Mouse (Mus musculus) urinary bladder, postnatal 4 days (tissue): ENCODE results near the gene Saa3.
"Not testable (repeated sequence)": the region's sequence is repeated elsewhere in the genome, so short reads cannot be mapped to it uniquely, and the experiment has no call there.

Experiments
- DNase-seq, 2 experiments: peaks; one replicate each; pipeline ENCODE4 v3.0.0; 2021 to 2022; ENCODE audit warnings: low spot score in 2 of 2

The Saa3 gene

DNA sequence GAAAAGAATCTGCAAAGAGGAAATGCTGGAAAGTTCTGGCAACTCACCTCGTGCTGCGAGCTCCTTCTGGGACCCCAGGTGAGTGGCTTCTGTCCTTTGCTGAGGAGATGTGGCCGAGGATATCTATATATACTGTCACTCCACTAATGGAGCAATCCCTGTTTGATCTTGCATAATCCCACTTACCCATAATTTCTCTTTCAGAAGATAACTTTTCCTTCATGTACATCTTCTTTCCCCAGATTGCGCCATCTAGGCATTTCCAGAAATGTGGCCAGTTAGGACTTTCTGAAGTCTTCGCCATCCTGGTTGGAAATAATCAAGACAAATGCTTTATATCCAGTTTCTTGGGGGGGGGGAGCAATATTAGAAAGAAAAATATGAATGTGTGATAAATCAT, at the start of gene Saa3:
Saa3 (minus strand) TSS at position 101 of the 400 bp plus-strand sequence.
- DNase-seq, result no peak

DNA sequence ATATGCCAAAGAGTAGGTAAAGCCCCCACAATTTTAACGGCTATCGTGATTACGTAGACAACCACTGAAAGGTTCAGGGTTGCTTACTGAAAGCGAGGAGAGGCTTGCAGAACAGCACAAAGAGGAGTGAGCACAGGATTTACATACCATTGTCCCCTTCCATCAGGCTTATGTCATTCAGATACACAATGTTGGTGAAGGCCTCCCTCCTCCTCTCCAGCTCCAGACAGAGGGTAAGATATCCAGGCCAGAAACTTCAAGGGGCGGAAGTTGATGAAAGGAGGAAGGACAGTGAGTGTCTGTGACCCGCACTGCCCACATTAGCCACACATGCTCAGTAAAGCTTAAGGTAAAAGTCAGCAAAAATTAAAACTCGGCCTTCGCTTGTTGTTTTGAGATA, 49.2 kb upstream of the Saa3 start:
- no peak for DNase-seq

DNA sequence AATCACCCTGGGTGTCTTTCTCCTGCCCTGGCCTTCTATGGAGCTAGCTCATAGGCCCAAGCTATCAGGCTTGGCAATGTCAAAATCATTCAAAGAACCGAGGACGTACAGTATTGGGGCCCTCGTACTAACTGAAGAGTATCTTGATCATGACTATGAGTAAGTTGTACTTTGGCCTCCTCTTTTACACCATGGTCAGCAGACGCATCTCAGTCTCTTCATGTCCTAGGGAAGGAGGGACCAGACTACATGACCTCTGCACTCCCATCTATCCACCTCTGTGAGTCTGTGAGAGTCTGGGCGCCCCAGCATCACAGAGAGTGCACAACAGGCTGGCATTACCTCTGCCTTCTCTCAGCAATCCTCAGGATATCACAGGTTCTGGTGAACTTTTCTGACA, 47.1 kb upstream of the Saa3 start:
- DNase-seq, result no peak

DNA sequence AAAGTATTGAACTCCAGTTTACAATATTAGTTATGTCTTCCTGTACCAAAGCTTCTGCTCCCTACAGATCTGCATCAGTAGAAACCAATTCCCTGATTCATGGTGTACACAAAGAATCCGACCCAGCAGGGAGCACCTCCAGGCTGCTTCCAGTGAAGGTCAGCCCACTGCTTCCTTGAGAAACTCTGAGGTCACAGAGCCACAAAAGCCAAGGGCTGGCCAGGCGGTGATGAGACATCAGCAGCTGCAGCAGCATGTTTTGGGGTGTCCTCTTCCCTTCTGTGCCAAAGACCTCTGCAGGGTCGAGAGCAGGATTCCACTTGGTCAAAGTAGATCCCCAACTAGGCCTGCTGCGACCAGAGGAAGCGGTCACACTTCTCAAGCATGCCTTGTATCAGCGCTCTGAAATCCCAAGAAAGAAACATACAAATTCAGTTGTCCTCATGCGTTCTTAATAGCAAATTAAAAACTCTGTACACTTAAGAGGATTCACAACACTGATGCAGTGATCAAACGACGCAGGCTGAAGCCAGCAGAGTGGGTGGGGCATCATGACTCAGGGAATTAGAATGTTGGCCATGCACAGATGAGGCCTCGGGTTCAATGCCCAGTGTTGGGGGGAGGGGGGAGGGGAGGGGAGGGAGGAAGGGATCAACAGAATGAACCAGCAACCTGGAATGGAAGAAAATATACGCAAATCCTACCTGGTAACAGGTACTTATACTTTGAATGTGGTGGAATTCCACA, 45.7 kb upstream of the Saa3 start:
- DNase-seq, result no peak

DNA sequence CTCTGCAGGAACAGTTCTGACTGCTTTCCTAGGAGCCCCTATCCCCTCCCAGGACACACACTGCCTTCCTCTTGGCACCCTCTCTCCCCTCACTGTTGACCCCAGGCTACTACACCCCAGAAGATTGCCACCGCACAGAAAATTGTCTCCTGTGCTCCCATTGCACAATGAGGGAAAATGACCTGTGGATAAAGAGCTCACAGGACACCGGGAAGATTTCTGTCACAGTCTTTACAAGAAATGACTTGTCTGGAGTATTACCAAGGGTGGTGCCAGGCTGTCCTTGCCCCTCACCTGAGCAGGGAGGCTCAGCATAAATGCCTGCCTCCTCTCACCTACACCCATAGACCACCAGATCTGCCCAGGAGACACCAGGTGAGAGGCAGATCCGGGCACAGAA, 36.0 kb upstream of the Saa3 start, which contains the start of gene Saa2:
Saa2 (plus strand) TSS at position 301 of the 400 bp plus-strand sequence.
- no peak for DNase-seq

DNA sequence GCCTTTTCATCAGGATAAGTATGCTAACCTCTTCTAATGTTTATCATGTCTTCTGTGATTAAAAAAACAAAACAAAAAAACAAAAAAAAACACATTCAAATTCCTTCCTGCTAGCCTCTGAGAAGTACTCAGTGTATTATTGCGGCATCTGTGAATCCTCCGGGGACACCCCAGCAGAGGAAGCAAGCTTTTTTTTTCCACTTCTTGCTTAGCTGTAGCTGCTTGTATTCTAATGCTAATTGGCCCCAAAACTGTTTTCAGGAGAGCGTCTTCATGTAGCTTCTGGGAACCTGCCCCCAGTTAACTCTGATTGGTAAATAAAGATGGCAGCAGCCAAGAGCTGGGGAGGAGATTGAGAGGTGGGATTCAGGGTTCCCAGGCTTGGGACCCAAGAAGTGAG, 33.0 kb upstream of the Saa3 start:
- no peak for DNase-seq

DNA sequence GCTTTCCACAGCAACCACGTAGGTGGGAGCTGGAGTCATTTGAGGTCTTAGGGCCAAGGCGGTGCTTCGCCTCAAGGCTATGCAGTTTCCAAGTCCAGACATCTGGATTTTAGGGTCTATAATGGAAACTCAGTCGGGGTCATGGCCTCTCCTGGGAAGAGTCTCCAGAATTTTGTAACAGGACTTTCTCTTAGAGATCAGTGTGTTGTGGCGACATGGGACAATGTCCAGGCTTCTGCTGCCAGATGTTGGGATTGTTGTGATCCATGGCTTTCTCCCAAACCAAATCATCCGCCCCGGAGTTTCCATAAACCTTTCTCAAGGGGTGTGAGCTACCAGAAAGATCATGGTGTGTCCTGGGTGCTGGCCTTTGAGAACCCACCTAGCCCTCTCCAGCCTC, 30.9 kb upstream of the Saa3 start:
- no peak for DNase-seq

DNA sequence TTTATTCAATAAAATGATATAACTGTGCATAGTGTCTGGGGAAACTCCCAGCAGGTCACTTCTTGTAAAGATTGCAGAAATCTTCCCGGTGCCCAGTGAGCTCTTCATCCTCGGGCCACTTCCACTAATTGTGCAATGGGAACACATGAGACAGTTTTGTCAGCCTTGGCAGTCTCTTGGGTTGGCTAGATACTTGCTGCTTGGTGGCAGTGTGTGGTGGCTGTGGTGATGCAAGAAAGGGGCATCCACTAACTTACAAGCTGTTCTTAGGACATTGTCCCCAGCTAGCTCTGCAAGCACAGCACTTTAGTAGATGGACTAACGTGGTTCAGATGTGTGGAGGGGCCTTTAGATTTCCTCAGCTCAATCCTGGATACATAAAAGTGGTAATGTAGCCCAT, 30.3 kb upstream of the Saa3 start:
- DNase-seq, result no peak

DNA sequence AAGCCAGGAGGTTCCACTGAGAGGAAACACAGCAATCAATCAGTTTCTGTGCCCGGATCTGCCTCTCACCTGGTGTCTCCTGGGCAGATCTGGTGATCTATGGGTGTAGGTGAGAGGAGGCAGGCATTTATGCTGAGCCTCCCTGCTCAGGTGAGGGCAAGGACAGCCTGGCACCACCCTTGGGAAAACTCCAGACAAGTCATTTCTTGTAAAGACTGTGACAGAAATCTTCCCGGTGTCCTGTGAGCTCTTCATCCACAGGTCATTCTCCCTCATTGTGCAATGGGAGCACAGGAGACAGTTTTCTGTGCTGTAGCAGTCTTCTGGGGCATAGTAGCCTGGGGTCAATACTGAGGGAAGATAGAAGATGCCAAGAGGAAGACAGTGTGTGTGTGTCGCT, 27.4 kb upstream of the Saa3 start, which contains the start of gene Saa1:
Saa1 (minus strand) TSS at position 101 of the 400 bp plus-strand sequence.
- DNase-seq, result not testable (repeated sequence)

DNA sequence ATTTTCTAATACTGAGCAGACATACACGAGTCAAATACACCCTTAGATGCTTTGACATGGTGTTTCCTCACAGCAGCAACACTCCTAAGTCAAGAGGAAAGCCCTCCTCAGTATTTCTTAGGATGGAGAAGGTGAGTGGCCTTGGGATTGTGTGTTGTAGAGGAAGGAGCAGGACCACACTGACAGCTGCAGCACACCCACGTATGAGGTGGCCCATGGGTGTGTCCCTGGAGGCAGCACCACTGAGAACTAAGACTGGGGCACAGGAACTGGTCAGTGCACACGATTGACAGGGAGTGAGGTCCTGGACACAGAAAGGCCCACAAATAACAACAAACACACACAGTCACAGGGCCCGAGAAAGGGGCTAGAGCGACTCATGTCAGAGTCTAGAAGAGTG, 24.5 kb upstream of the Saa3 start:
- DNase-seq, result not testable (repeated sequence)

DNA sequence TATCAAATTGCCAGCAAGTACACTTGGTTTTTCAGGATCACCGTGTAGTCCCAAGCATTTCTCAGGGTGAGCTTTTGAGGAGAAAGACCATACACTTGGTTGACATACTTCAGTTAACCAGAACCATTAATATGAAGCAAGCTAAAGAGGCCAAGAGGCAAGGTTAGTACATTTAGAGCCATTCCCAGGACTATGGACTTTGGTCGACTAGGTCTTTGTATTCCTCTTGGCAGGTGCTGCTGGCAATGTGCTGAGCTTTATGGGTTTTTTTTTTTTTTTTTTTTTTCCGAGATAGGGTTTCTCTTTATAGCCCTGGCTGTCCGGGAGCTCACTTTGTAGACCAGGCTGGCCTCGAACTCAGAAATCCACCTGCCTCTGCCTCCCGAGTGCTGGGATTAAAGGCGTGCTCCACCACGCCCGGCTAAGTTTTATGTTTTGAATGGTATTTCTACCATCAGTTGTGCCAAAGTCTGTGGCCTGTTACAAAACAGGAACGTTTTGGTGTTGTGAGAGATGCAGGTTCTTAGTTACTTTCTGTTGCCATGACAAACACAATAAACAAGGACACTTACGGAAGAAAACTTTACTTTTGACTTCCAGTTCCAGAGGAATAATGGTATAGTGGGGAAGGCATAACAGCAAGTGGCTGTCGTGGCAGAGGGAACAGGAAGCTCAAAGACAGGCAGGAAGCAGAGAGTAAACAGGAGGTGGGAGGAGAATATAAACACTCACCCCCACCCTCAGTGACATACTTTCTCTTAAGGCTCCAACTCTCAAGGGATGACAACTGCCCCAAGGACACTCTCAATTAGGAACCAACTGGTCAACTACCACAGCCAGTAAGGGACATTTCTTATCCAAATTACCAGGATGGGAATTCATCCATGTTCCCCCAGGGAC, 23.3 kb upstream of the Saa3 start:
- no peak for DNase-seq

DNA sequence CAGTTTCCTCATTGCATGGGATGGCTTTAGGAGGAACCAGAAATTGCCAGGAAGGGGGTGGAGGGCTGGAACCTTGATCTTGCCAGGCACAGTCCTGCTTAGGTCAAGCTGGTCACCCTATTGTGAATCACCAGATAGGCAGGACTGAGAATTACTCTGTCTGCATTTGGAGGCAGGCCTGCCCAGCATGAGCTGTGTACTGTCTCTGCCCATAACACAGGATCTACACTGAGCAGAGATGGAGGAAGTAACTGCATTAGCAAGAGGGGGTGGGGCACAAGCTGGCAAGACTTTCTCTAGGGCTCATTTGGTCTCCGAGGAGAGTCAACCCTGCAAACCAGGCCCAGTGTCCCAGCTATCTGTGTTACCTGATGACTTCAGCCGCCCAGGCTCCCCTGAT, 19.5 kb upstream of the Saa3 start:
- DNase-seq, result no peak

DNA sequence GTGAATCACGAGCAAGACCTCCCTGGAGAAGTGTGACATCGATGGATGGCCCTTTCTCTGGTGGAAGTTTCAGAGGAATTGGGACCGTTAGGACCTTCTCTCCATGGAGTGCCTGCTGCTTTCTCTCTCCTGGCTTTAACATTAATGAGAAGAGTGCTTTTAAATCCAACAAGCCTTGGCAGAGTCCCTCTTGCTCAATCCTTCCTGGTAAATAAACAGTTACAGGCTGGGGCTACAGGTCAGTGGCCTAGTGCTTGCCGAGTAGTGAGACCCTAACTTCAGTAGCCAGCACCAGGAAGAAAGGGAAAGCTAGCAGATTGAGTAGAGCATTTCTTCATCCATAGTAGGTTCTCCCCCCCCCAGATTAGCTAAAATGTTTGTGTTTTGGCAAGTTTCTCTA, 17.0 kb upstream of the Saa3 start, which contains the start of gene Saa4:
Saa4 (minus strand) TSS at position 146 of the 400 bp plus-strand sequence.
- DNase-seq, result no peak

DNA sequence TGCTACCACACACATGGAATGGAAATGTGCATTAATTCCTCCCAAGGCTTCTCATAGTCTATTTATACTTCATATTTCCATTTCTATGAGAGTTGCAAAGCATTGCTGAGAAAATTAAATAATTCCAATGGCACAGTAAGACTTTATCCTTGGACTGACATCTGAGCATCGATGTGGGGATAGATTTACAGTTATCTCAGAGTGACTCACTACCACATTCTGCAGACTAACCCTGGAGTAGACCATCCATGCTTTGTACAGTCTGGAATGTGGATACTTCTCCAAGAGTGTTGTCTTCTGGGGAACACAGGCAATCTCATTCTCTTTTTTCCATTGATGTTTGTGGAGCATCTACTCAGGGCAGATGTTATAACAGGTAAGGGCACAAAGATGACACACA, 12.1 kb upstream of the Saa3 start:
- no peak for DNase-seq

DNA sequence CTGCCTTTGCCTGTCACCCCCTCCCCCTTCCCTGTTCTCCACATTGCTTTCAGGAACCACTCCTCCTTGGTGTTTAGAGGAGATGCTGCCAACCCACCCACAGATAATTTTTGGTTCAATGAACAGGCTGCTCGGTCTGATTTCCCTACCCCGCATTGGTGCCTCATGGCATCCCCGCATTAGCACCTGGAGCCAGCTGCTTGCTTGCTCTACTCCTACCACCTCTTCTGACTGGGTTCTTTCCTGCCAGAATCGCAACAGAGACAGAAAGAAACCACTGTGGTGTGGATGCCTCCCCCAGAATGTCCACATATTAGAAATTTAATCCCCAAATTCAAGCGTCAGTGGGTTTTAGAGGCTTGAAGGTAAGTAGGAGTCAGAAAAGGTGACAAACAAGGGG, 8.9 kb upstream of the Saa3 start:
- DNase-seq, result no peak

DNA sequence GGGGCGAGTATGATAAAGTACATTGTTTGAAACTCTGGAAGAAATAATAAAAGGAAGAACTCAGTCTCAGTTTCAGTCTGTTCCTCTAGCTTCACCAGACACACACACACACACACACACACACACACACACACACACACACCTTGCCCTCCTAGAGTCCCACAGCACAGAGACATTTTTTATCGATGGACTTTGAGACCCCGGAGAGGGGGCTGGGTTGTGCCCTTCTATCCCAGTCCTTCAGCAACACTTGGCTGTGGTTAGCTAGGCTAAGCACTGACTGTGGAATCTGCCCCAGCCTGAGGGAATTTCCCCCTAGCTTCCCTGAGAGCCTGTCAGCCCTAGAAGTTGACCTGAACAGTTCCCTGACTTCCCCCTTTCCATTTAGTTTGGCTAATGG, 8.3 kb upstream of the Saa3 start:
- no peak for DNase-seq

DNA sequence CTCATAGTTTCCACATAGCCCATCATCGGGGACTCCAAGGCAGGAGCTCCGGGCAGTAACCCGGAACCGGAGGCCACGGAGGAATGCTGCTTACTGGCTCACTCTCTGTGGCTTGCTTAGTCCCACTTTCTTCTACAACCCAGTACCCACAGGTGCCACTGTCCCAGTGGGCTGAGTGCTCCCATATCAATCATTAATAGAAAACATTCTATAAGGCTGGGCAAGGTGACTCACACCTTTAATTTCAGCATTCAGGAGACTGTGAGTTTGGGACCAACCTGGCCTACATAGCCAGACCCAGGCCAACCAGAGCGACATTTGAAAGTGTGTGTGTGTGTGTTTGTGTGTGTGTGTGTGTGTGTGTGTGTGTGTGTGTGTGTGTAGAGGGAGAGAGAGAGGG, 7.9 kb upstream of the Saa3 start:
- DNase-seq, result no peak

DNA sequence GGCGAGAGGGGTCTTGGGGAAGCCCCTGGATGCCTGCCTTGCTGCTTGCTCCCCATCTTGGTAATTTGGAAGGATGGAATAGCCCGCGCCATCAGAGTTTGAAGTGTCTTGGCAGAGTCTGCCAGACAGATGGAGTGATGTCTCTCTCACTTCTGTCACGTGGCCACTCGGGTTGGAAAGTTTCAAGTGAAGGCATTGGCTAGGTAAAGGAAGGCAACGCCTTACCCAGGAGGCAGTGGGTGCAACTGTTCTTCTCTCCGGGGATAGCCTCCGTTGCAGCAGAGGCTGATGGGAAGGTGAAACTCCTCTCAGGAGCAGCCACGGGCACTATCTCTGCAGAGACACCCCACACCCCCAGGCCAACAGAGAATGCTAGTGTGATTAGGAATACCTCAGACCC, 5.0 kb upstream of the Saa3 start:
- DNase-seq, result no peak

DNA sequence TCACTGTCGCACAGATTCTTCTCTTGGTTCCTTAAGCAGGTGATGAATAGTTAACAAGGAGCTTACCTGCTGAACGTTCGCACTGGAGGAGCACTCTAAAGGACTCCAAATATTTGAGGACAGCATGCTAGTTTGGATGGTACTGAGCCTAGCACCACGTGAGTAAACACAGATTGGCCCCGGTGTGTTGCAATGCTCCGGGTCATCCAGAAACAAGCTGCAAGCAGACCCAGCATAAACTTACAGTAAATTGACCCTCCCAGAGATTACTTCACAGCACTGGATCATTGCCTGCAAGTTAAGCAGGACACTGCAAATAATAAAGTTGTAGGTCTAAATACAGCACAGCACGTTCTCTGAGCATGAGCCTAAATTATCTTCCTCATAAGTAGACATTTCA, 4.0 kb upstream of the Saa3 start:
- no peak for DNase-seq

DNA sequence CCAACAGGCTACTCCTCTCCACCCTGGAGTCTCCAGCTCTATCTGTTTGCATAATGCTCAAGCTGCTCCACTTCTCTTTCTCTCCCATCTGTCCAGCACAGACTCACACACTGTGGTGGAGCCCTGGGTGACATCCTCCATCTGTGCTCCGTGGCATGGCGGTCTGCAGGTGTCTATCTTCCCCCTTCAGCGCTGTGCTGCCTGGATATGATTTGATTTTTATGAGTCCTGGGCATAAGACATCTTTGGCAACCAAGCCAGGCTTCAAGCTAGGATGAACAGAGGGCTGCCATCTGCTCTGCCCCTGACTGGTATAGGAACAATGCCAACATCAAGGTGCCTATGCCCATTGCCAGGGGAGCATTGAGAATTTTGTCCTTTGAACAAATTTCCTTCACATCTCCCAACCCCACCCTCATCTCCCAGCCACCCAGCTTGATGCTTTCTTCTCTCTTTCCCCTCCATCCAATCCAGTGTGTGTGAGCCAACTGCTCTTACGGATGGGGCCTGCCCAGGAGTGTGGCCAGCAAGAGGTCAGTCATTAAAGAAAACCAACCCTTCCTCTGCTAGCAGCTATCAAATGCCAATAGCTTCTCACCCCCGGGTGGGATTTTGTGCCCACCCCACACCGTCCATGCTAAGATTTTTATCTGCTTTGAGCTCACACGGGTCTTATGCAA, 3.2 kb upstream of the Saa3 start:
- no peak for DNase-seq

DNA sequence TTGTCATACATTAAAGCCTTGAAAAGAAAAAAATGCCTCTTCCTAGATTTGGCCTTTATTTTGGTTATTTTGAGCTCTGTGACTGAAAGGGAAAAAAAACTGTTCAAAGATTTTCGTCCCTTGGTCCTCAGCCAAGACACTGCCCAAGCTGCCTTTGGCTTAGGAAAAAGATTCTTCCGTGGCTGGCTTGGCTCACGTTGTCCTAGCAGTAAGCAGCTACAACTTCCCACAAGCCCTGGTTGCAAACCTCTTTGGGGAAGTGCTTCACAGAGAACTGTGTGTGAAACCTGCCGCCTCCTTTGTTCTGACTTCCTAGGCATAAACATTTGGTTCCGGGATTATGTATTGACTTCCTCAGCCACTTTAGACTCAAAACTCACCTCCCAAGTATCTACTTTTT, 1.4 kb upstream of the Saa3 start:
- no peak for DNase-seq

DNA sequence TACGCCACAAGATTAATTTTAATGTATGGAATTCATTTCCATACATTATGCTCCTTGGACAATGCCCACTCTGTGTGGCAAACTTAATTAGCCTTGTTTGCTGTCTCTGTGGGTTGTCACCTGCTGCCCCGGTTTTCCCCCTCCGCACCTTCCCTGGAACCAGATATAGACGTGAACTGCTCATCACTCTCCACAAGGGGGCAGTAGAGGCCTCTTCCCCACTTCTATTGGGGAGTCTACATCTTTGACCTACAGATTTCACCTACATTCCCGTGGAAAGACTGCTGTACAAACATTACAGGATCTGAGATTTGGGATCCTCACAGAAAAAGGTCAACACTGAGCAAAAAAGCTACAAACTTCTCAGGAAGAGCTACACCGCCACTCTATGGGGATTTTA, 982 bp downstream of the Saa3 start:
- no peak for DNase-seq
